11 mouse cellular contexts compared by ENCODE assay signal in the genomic region with DNA sequence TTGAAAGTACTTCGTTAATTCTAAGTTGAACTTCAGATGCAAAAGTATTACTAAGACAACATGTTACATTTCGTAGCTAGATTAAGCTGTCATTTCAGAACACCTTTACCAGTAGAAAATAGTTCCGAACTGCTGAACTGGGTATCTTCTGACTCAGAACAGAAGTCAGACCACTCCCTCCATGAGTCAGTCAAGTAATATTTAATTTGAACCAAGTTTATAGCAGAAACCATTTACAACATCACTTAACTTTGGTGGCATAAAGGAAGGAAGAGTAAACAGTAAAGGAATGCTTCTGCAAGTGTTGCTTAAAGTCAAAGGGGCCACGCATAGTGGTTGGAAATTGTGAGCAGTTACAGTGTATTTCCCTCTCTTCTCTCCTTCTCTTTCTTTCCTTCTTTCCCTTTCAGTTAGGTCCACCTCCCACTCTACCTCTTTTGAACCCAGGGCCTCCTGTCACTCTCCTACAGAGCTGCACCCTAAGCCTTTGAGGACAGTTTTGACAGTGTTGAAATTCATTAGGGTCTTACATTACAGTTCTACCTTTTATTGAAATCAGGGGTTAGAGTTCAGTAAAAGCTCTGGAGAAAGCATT. TPM values are rescaled to one million over a fixed set of nuclear protein-coding genes. Genes with fewer than 3 reads are reported as not detected.
DNase-seq lines count a peak whose midpoint lies in the region; ATAC-seq and TF ChIP-seq lines count a peak whose summit lies in the region.
"Had no signal": no experiment of that assay in that cellular context is flagged by ENCODE, and none has a peak within 500 bp of the region (broad histone marks: within the 10 kb centered on the region; RNA-seq: fewer than 3 reads in every experiment).

No protein-coding gene starts in this region.

- no peak for ATAC-seq in heart, embryonic 12.5 days (ENCODE audit: insufficient number of reproducible peaks, low FRiP score)
- ATAC-seq in lung, postnatal 0 days = no peak
- ATAC-seq: CD4-positive, CD25-positive, alpha-beta regulatory T cell, adult 4 months had no signal

- H3K9me3 ChIP-seq in heart, embryonic 12.5 days (replicated peaks) = no peaks in the 10 kb centered on the region
- no peaks in the 10 kb centered on the region for H3K9me3 ChIP-seq in lung, postnatal 0 days (ENCODE audit: low read length)
- H3K9me3 ChIP-seq in limb, embryonic 10.5 days (replicated peaks) = no peaks in the 10 kb centered on the region
- H3K9me3 ChIP-seq: forebrain, embryonic 10.5 days; hindbrain, embryonic 10.5 days had no signal

- H3K9ac ChIP-seq in heart, embryonic 12.5 days = peak overlapping the region; percentile 39; the same call in 1 of the 2 replicates
- no peak overlapping the region for H3K9ac ChIP-seq in lung, postnatal 0 days (replicated peaks; ENCODE audit: low read depth)

- no peak for TF ChIP-seq CTCF in lung, postnatal 0 days (IDR thresholded peaks at IDR 0.05)
- TF ChIP-seq CTCF in small intestine, adult 2 months (IDR thresholded peaks at IDR 0.05; ENCODE audit: extremely low read depth, insufficient read length, insufficient replicate concordance, low read depth, low read length) = no peak

- peaks cover 56% of the 10 kb centered on the region for H3K4me1 ChIP-seq in heart, embryonic 12.5 days (replicated peaks)
- H3K4me1 ChIP-seq in lung, postnatal 0 days (ENCODE audit: insufficient read depth, low read depth, low read length) = peaks cover 16% of the 10 kb centered on the region; the same call in 1 of the 2 replicates
- H3K4me1 ChIP-seq in limb, embryonic 10.5 days = peaks cover 43% of the 10 kb centered on the region
- peaks cover 16% of the 10 kb centered on the region for H3K4me1 ChIP-seq in small intestine, adult 2 months (ENCODE audit: control insufficient read depth, insufficient read depth, insufficient read length, low read length)

- no peak overlapping the region for H3K4me3 ChIP-seq in heart, embryonic 12.5 days
- H3K4me3 ChIP-seq in lung, postnatal 0 days (ENCODE audit: low read depth, low read length) = no peak overlapping the region
- 0 out of 2 replicates have a peak overlapping the region, but pooled peaks have one; percentile 95 for H3K4me3 ChIP-seq in limb, embryonic 10.5 days
- H3K4me3 ChIP-seq in small intestine, adult 2 months (ENCODE audit: low read depth, low read length) = no peak overlapping the region

- no peak for DNase-seq in heart, adult 9 months (ENCODE audit: low spot score in 2 of 2)
- peak; percentile 76 for DNase-seq in lung, postnatal 0 days (ENCODE audit: low spot score)
- DNase-seq in lung, postnatal 25 days (ENCODE audit: low spot score) = no peak
- DNase-seq in limb, embryonic 10.5 days (ENCODE audit: low spot score) = no peak
- no peak for DNase-seq in thymus, adult 18-20 months
- no peak for DNase-seq in layer of hippocampus, postnatal 14 days (ENCODE audit: low spot score in 2 of 2)

- TF ChIP-seq POLR2A in small intestine, adult 2 months (IDR thresholded peaks at IDR 0.05; ENCODE audit: low read depth, low read length) = no peak

- TF ChIP-seq EP300 in lung, postnatal 0 days (IDR thresholded peaks at IDR 0.05) = peak; percentile 59; the same call in 1 of the 2 replicates

- peak overlapping the region; percentile 13; the same call in 1 of the 2 replicates for H3K27ac ChIP-seq in heart, embryonic 12.5 days (ENCODE audit: poor library complexity, severe bottlenecking)
- peak overlapping the region; percentile 44 for H3K27ac ChIP-seq in lung, postnatal 0 days (ENCODE audit: low read length)
- H3K27ac ChIP-seq in limb, embryonic 10.5 days = no peak overlapping the region
- peak overlapping the region; percentile 53; the same call in 1 of the 2 replicates for H3K27ac ChIP-seq in small intestine, adult 2 months (ENCODE audit: insufficient read depth, low read depth, low read length)
- H3K27ac ChIP-seq: forebrain, embryonic 10.5 days; hindbrain, embryonic 10.5 days had no signal

- no peaks in the 10 kb centered on the region for H3K27me3 ChIP-seq in heart, embryonic 12.5 days (replicated peaks)
- no peaks in the 10 kb centered on the region for H3K27me3 ChIP-seq in lung, postnatal 0 days (replicated peaks; ENCODE audit: insufficient read depth, low read length)
- H3K27me3 ChIP-seq in limb, embryonic 10.5 days (ENCODE audit: low read depth, poor library complexity, severe bottlenecking) = no peaks in the 10 kb centered on the region
- no peaks in the 10 kb centered on the region for H3K27me3 ChIP-seq in small intestine, adult 2 months (ENCODE audit: control insufficient read depth, insufficient read depth, low read length)

- WGBS in heart, embryonic 12.5 days = 78% methylated on average over 4 of the region's 4 CpGs
- 48% methylated on average over 4 of the region's 4 CpGs for WGBS in lung, postnatal 0 days
- 92% methylated on average over 4 of the region's 4 CpGs for WGBS in limb, embryonic 10.5 days
- WGBS in small intestine, adult 2 months = 14% methylated on average over 4 of the region's 4 CpGs

- peak overlapping the region; percentile 39 for H3K4me2 ChIP-seq in heart, embryonic 12.5 days
- no peak overlapping the region; the same call in 1 of the 2 replicates for H3K4me2 ChIP-seq in lung, postnatal 0 days (replicated peaks; ENCODE audit: low read depth, low read length)

- no peaks in the 10 kb centered on the region for H3K36me3 ChIP-seq in heart, embryonic 12.5 days
- no peaks in the 10 kb centered on the region for H3K36me3 ChIP-seq in lung, postnatal 0 days (ENCODE audit: insufficient read depth, low read length)
- peaks cover 5% of the 10 kb centered on the region; the same call in 1 of the 2 replicates for H3K36me3 ChIP-seq in limb, embryonic 10.5 days
- H3K36me3 ChIP-seq in small intestine, adult 2 months (ENCODE audit: control insufficient read depth, insufficient read depth, low read length) = 0 out of 2 replicates have a peak, but pooled peaks cover 1% of the 10 kb centered on the region

RNA-seq across cellular contexts. Expression of a gene that starts 12.3 kb away (rescaled TPM):
- 372 and 428 TPM in 2 replicates for polyA plus RNA-seq in heart, embryonic 12.5 days (2016; fragmentation: Nextera tagmentation; extraction: Ambion mirVana)
- 318 and 349 TPM in 2 replicates for polyA plus RNA-seq in lung, postnatal 0 days (2015; fragmentation: Nextera tagmentation; extraction: Ambion mirVana)
- polyA plus RNA-seq in limb, embryonic 10.5 days (2016; fragmentation: Nextera tagmentation; extraction: Ambion mirVana) = 298 and 321 TPM in 2 replicates
- polyA plus RNA-seq in small intestine, adult 2 months (2012; rRNA removed) = 8.9 and 21.1 TPM in 2 replicates
- 100 to 1,000 TPM; 123 to 132 TPM for total RNA-seq in layer of hippocampus, postnatal 14 days (2021)

Comparison
In these comparisons a context has a peak if more than half of its experiments do, and no peak if none do; other contexts are left out.
1. RNA of a gene that starts 12.3 kb away (polyA plus RNA-seq): 372 to 428 TPM in heart, embryonic 12.5 days, 298 to 321 TPM in limb, embryonic 10.5 days and 318 to 349 TPM in lung, postnatal 0 days; 8.9 to 21.1 TPM in small intestine, adult 2 months; every median in the first group is over 10 times any median in the second.